Mouse (Mus musculus) embryonic facial prominence, embryonic 13.5 days (tissue): ENCODE data around the gene Sh3pxd2a. TPM values are rescaled to one million over a fixed set of nuclear protein-coding genes. Genes with fewer than 3 reads are reported as not detected.

Source experiments
- ATAC-seq: fragments of 200-750 bp; cut with Nextera tagmentation; 2 replicates; pipeline ENCODE4 v1.8.0; 2017; ENCODE audit warnings: low read depth; ENCODE audit not compliant: insufficient number of reproducible peaks, insufficient read depth, low FRiP score, low TSS enrichment
- H3K27ac ChIP-seq: fragments of 300-500 bp; sonication (generic); 2 replicates; pipeline ENCODE4 v1.5.1; 2015; ENCODE audit warnings: moderate library complexity, mild to moderate bottlenecking, inconsistent platforms
- H3K27me3 ChIP-seq: fragments of 300-500 bp; sonication (generic); 2 replicates; pipeline ENCODE4 v1.6.1; 2015; ENCODE audit warnings: mild to moderate bottlenecking, inconsistent platforms
- H3K36me3 ChIP-seq: fragments of 300-500 bp; sonication (generic); 2 replicates; pipeline ENCODE4 v1.6.1; 2015; ENCODE audit warnings: mild to moderate bottlenecking, inconsistent platforms
- H3K4me1 ChIP-seq: fragments of 300-500 bp; sonication (generic); 2 replicates; pipeline ENCODE4 v1.6.1; 2015; ENCODE audit warnings: inconsistent platforms
- H3K4me2 ChIP-seq: fragments of 300-500 bp; sonication (generic); 2 replicates; pipeline ENCODE4 v1.6.1; 2015; ENCODE audit warnings: moderate library complexity, mild to moderate bottlenecking, inconsistent platforms
- H3K4me3 ChIP-seq: fragments of 300-500 bp; sonication (generic); 2 replicates; pipeline ENCODE4 v1.5.1; 2015; ENCODE audit warnings: mild to moderate bottlenecking, inconsistent platforms
- H3K9ac ChIP-seq: fragments of 300-500 bp; sonication (generic); 2 replicates; pipeline ENCODE4 v1.6.1; 2015; ENCODE audit warnings: mild to moderate bottlenecking, inconsistent platforms
- H3K9me3 ChIP-seq: fragments of 300-500 bp; sonication (generic); 2 replicates; pipeline ENCODE4 v1.6.1; 2016; ENCODE audit warnings: inconsistent platforms
- WGBS: fragments of 180-500 bp; shearing (Covaris S2); methylation state at CpG from one replicate; pipeline ENCODE4 v1.1.7; 2015; ENCODE audit warnings: mixed read lengths; 5-methylcytosine and 5-hydroxymethylcytosine counted together
- polyA plus RNA-seq: library from polyadenylated mRNA; unstranded; fragments of >200 nt; fragmentation: Nextera tagmentation; extraction: Ambion mirVana; gene quantifications from 2 replicates; pipeline ENCODE4 v1.2.1, GENCODE M21; 2015

The Sh3pxd2a gene
- polyA plus RNA-seq, 1 experiment from 2014 or later, result 10.0 TPM

GRCm38 (mm10) chr19:47503625-47504024 is 39.4 kb upstream of the Sh3pxd2a start:
- Histone ChIP-seq H3K9me3 (no peaks in the 10 kb centered on the region), H3K4me2 (no peak overlapping the region), H3K27me3 (no peaks in the 10 kb centered on the region), H3K4me3 (no peak overlapping the region), H3K9ac (no peak overlapping the region), H3K4me1 (peaks cover 30% of the 10 kb centered on the region), H3K36me3 (peaks cover 34% of the 10 kb centered on the region), H3K27ac (no peak overlapping the region)
- no peak for ATAC-seq
- 64% methylated on average over 4 of the region's 4 CpGs for WGBS

GRCm38 (mm10) chr19:47502563-47502962 is 38.4 kb upstream of the Sh3pxd2a start:
- Histone ChIP-seq H3K9me3 (no peaks in the 10 kb centered on the region), H3K9ac (no peak overlapping the region), H3K4me2 (no peak overlapping the region), H3K36me3 (peaks cover 34% of the 10 kb centered on the region), H3K4me3 (no peak overlapping the region), H3K4me1 (peaks cover 31% of the 10 kb centered on the region), H3K27me3 (no peaks in the 10 kb centered on the region), H3K27ac (no peak overlapping the region)
- 75% methylated on average over 8 of the region's 8 CpGs for WGBS
- ATAC-seq, result no peak

- H3K9me3 ChIP-seq, result no peaks in the 10 kb centered on the region
- H3K27ac ChIP-seq, result peak overlapping the region; percentile 11; the same call in 1 of the 2 replicates
- H3K36me3 ChIP-seq, result peaks cover 28% of the 10 kb centered on the region
- H3K4me3 ChIP-seq, result no peak overlapping the region
- H3K4me2 ChIP-seq, result no peak overlapping the region
- ATAC-seq, result no peak
- no peaks in the 10 kb centered on the region for H3K27me3 ChIP-seq
- WGBS, result 63% methylated on average over 11 of the region's 11 CpGs
- H3K9ac ChIP-seq, result no peak overlapping the region
- peaks cover 34% of the 10 kb centered on the region for H3K4me1 ChIP-seq
These were observed 36.3 kb upstream of the Sh3pxd2a start for GRCm38 (mm10) chr19:47500389-47501011.

GRCm38 (mm10) chr19:47499841-47500240 is 35.6 kb upstream of the Sh3pxd2a start:
- H3K4me2 ChIP-seq, result no peak overlapping the region
- H3K4me1 ChIP-seq, result peaks cover 34% of the 10 kb centered on the region
- peak overlapping the region; percentile 83 for H3K27ac ChIP-seq
- peaks cover 23% of the 10 kb centered on the region for H3K36me3 ChIP-seq
- H3K4me3 ChIP-seq, result no peak overlapping the region
- 82% methylated on average over 5 of the region's 5 CpGs for WGBS
- no peak overlapping the region for H3K9ac ChIP-seq
- ATAC-seq, result no peak
- H3K9me3 ChIP-seq, result no peaks in the 10 kb centered on the region
- H3K27me3 ChIP-seq, result no peaks in the 10 kb centered on the region

DNA sequence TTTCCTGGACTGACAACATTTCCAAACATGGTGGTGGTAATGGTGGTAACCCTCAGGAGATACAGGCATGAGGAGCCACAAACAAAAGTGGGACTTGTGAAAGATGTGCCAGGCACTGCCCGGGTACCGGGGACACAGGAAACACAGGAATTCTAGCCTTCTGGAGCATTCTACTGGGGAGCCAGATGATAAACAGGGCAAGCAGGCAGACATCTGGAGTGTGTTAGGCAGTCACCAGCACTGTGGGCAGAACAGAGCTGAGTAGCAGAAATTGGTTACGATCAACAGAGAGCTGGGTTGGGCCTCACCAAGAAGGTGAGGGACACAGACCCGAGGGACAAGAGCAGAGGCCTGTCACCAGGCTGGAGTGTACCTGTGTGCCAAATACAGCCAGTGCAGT is 34.7 kb upstream of the Sh3pxd2a start:
- Histone ChIP-seq H3K27ac (peak overlapping the region; percentile 83), H3K4me3 (no peak overlapping the region), H3K36me3 (peaks cover 17% of the 10 kb centered on the region), H3K9me3 (no peaks in the 10 kb centered on the region), H3K4me2 (peak overlapping the region; percentile 17), H3K27me3 (no peaks in the 10 kb centered on the region), H3K4me1 (peaks cover 34% of the 10 kb centered on the region), H3K9ac (no peak overlapping the region)
- ATAC-seq, result no peak
- 23% methylated on average over 4 of the region's 4 CpGs for WGBS

GRCm38 (mm10) chr19:47497736-47498135 is 33.5 kb upstream of the Sh3pxd2a start:
- no peak for ATAC-seq
- Histone ChIP-seq H3K4me1 (peaks cover 45% of the 10 kb centered on the region), H3K27ac (peak overlapping the region; percentile 48; the same call in 1 of the 2 replicates)

GRCm38 (mm10) chr19:47497313-47497712 is 33.1 kb upstream of the Sh3pxd2a start:
- 58% methylated on average over 9 of the region's 9 CpGs for WGBS
- H3K27ac ChIP-seq, result peak overlapping the region; percentile 48; the same call in 1 of the 2 replicates
- no peaks in the 10 kb centered on the region for H3K9me3 ChIP-seq
- H3K27me3 ChIP-seq, result no peaks in the 10 kb centered on the region
- peaks cover 47% of the 10 kb centered on the region for H3K4me1 ChIP-seq
- ATAC-seq, result no peak
- H3K9ac ChIP-seq, result no peak overlapping the region
- H3K4me3 ChIP-seq, result no peak overlapping the region
- H3K36me3 ChIP-seq, result peaks cover 12% of the 10 kb centered on the region
- H3K4me2 ChIP-seq, result no peak overlapping the region

More at GRCm38 (mm10) chr19:47497736-47498135, 33.5 kb upstream of the Sh3pxd2a start:
- H3K9me3 ChIP-seq, result no peaks in the 10 kb centered on the region
- H3K9ac ChIP-seq, result no peak overlapping the region
- no peaks in the 10 kb centered on the region for H3K27me3 ChIP-seq
- peaks cover 16% of the 10 kb centered on the region for H3K36me3 ChIP-seq
- H3K4me2 ChIP-seq, result no peak overlapping the region
- WGBS, result 84% methylated on average over 6 of the region's 6 CpGs
- no peak overlapping the region for H3K4me3 ChIP-seq

DNA sequence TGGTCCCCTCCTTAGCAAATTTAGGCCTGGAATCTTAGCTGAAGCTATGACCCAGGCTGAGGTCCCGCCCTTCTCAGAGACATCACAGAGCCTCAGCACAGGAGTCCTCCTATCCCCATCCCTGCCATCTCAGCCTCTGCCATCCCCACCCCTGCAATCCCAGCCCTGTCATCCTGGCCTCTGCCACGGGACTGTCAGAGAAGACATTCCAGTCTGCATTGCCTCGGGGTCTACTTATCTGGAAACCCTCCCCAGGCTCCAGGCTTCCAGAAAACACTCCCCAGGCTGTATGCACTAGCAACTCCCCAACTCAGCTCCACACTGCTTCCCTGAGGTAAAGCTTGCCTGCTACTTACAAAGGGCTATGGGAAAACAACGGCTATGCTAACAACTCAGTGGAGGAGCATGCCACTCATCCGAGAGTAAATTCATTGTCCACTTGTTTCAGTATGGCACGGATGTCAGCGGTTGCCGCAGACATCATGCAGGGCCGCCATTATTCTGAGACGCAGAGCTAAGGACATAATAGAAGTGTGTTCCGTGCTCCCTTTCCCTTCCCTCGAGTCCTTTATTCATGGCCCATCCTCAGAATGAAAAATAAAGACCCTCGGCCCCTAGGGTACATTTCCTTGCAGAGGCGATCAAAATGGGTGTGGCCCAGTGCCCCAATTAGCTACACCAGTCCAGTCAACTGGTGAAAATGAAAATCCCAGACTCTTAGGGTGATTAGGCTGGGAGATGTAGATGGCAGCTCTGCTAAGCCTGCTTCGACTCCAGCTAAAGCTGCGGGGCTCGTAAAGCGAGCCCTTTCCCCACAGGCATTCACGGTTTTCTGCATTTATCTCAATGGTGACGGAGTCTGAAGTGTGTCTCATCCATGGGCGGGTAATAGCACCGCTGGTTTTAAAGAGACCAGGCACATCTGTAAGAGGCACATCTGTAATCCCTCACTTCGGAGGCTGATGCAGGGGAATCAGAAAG is 29.1 kb upstream of the Sh3pxd2a start:
- Histone ChIP-seq H3K4me3 (no peak overlapping the region), H3K4me2 (no peak overlapping the region), H3K27me3 (no peaks in the 10 kb centered on the region), H3K9me3 (0 out of 2 replicates have a peak, but pooled peaks cover 3% of the 10 kb centered on the region), H3K36me3 (no peaks in the 10 kb centered on the region), H3K9ac (no peak overlapping the region), H3K4me1 (peaks cover 26% of the 10 kb centered on the region), H3K27ac (0 out of 2 replicates have a peak overlapping the region, but pooled peaks have one; percentile 16)
- 61% methylated on average over 23 of the region's 23 CpGs for WGBS
- ATAC-seq, result no peak

GRCm38 (mm10) chr19:47492422-47492821 is 28.2 kb upstream of the Sh3pxd2a start:
- Histone ChIP-seq H3K9me3 (0 out of 2 replicates have a peak, but pooled peaks cover 3% of the 10 kb centered on the region), H3K4me1 (peaks cover 18% of the 10 kb centered on the region)
- no peak for ATAC-seq

DNA sequence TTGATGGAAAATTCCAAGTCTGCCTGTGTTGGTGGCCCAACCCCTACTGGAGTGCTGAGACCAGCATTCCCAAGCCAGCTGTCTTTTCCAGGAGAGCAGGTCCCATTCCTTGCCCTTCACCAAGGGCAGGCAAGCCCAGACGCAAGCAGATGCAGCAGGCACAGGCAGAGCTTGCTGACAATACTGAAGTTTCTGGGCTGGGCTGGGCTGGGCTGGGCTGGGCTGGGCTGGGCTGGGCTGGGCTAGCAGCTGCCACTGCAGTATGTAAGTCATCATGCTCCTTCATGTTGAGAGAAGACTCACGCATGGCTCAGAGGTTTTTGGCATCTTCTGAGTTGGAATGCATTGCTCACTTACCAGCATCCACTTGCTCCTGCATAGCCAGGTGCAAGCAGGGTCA is 27.7 kb upstream of the Sh3pxd2a start:
- no peak; the same call in 1 of the 2 replicates for ATAC-seq
- Histone ChIP-seq H3K27ac (peak overlapping the region; percentile 33; the same call in 1 of the 2 replicates), H3K4me1 (peaks cover 13% of the 10 kb centered on the region), H3K4me3 (no peak overlapping the region), H3K9me3 (0 out of 2 replicates have a peak, but pooled peaks cover 3% of the 10 kb centered on the region), H3K27me3 (no peaks in the 10 kb centered on the region), H3K4me2 (no peak overlapping the region), H3K9ac (no peak overlapping the region), H3K36me3 (no peaks in the 10 kb centered on the region)
- WGBS, result 79% methylated on average over 2 of the region's 2 CpGs

More at GRCm38 (mm10) chr19:47492422-47492821, 28.2 kb upstream of the Sh3pxd2a start:
- Histone ChIP-seq H3K36me3 (no peaks in the 10 kb centered on the region), H3K27ac (peak overlapping the region; percentile 33; the same call in 1 of the 2 replicates), H3K27me3 (no peaks in the 10 kb centered on the region), H3K4me2 (no peak overlapping the region), H3K4me3 (no peak overlapping the region), H3K9ac (no peak overlapping the region)
- WGBS, result 75% methylated on average over 6 of the region's 6 CpGs

DNA sequence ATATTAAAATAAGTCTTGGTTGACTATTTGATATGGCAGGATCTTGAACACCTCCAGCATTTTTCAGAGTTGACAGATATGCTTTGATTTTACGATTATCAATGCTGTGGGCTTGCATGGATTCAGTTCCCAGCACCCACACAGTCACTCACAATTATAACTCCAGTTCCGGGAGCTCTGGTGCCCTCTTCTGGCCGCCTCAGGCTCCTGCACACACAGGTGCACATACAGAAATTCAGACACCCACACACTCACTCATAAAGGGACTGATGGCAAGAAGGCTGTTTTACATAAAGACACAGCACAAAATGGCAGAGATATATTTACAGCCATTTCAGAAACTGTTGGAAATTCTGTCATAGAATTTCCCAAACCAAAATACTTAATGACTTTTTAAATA is 25.0 kb upstream of the Sh3pxd2a start:
- Histone ChIP-seq H3K27me3 (no peaks in the 10 kb centered on the region), H3K27ac (no peak overlapping the region), H3K9ac (no peak overlapping the region), H3K4me3 (no peak overlapping the region), H3K36me3 (no peaks in the 10 kb centered on the region), H3K4me1 (peaks cover 18% of the 10 kb centered on the region), H3K9me3 (0 out of 2 replicates have a peak, but pooled peaks cover 3% of the 10 kb centered on the region), H3K4me2 (no peak overlapping the region)
- 78% methylated on average over 3 of the region's 3 CpGs for WGBS
- no peak for ATAC-seq
